ENCODE assay signal across 24 mouse cellular contexts in genomic region chr19:45727231-45727630, GRCm38 (mm10). TPM values are rescaled to one million over a fixed set of nuclear protein-coding genes. Genes with fewer than 3 reads are reported as not detected.
DNase-seq lines count a peak whose midpoint lies in the region; ATAC-seq lines count a peak whose summit lies in the region.
"Had no signal": no experiment of that assay in that cellular context is flagged by ENCODE, and none has a peak within 500 bp of the region (broad histone marks: within the 10 kb centered on the region; RNA-seq: fewer than 3 reads in every experiment).

No protein-coding gene starts in this region.

- H3K4me1 ChIP-seq in kidney, embryonic 14.5 days (ENCODE audit: control insufficient read depth, insufficient read depth, low read length) = peaks cover 14% of the 10 kb centered on the region; the same call in 1 of the 2 replicates
- peaks cover 37% of the 10 kb centered on the region for H3K4me1 ChIP-seq in limb, embryonic 10.5 days
- H3K4me1 ChIP-seq: heart, embryonic 12.5 days had no signal

- 0 out of 2 replicates have a peak, but pooled peaks have one; percentile 40 for ATAC-seq in kidney, embryonic 14.5 days (ENCODE audit: low FRiP score, low TSS enrichment)
- ATAC-seq: forebrain, embryonic 16.5 days; Patski had no signal

- no peaks in the 10 kb centered on the region for H3K9me3 ChIP-seq in kidney, embryonic 14.5 days (ENCODE audit: control insufficient read depth, low read length)
- no peaks in the 10 kb centered on the region for H3K9me3 ChIP-seq in limb, embryonic 10.5 days (replicated peaks)
- H3K9me3 ChIP-seq: embryonic facial prominence, embryonic 12.5 days; heart, embryonic 12.5 days; hindbrain, embryonic 10.5 days had no signal

- H3K27me3 ChIP-seq in kidney, embryonic 14.5 days (ENCODE audit: control insufficient read depth, insufficient read depth, low read length) = peaks cover 5% of the 10 kb centered on the region; the same call in 1 of the 2 replicates
- H3K27me3 ChIP-seq in limb, embryonic 10.5 days (ENCODE audit: low read depth, poor library complexity, severe bottlenecking) = peaks cover 54% of the 10 kb centered on the region

- WGBS in kidney, embryonic 14.5 days = 73% methylated on average over 10 of the region's 10 CpGs
- WGBS in limb, embryonic 10.5 days = 73% methylated on average over 10 of the region's 10 CpGs

- H3K4me3 ChIP-seq in kidney, embryonic 14.5 days (ENCODE audit: low read length) = no peak overlapping the region
- no peak overlapping the region for H3K4me3 ChIP-seq in limb, embryonic 10.5 days
- H3K4me3 ChIP-seq: embryonic facial prominence, embryonic 12.5 days; gastrocnemius, adult 2 months; heart, embryonic 12.5 days; hindbrain, embryonic 10.5 days had no signal

- DNase-seq in kidney, postnatal 14 days = no peak
- peak; percentile 40 for DNase-seq in ZHBTc4 (ENCODE audit: low read depth, low spot score)
- peak; percentile 73 for DNase-seq in thymus, postnatal 0 days (ENCODE audit: low spot score)
- peak; percentile 63 to 78 for DNase-seq in thymus, postnatal 36 days
- DNase-seq in left cerebral cortex, postnatal 25 days (ENCODE audit: low spot score in 2 of 2) = no peak
- DNase-seq in left cerebral cortex, adult 11 months (ENCODE audit: low spot score) = no peak
- DNase-seq in limb, embryonic 10.5 days (ENCODE audit: low spot score) = no peak
- DNase-seq: adrenal gland, adult 8-10 months; adrenal gland, postnatal 36 days; cerebellum, adult 2 months; cerebellum, postnatal 10 days; gastrocnemius, adult 2 months; gastrocnemius, postnatal 25 days had no signal

- no peak overlapping the region for H3K9ac ChIP-seq in kidney, embryonic 14.5 days (ENCODE audit: low read depth, low read length)
- H3K9ac ChIP-seq: embryonic facial prominence, embryonic 12.5 days; heart, embryonic 12.5 days; hindbrain, embryonic 14.5 days had no signal

- H3K36me3 ChIP-seq in kidney, embryonic 14.5 days (ENCODE audit: control insufficient read depth, insufficient read depth, low read length) = no peaks in the 10 kb centered on the region
- no peaks in the 10 kb centered on the region for H3K36me3 ChIP-seq in limb, embryonic 10.5 days
- H3K36me3 ChIP-seq: embryonic facial prominence, embryonic 12.5 days; heart, embryonic 12.5 days; hindbrain, embryonic 10.5 days had no signal

- no peak overlapping the region for H3K27ac ChIP-seq in kidney, embryonic 14.5 days (ENCODE audit: low read depth, low read length)
- H3K27ac ChIP-seq in limb, embryonic 10.5 days = no peak overlapping the region
- H3K27ac ChIP-seq: embryonic facial prominence, embryonic 12.5 days; gastrocnemius, adult 2 months; hindbrain, embryonic 10.5 days; hindbrain, embryonic 14.5 days had no signal

- intact Hi-C loops in left cerebral cortex, postnatal 25 days (cut with DNase I) = no loop called here

- H3K4me2 ChIP-seq in kidney, embryonic 14.5 days (replicated peaks; ENCODE audit: low read depth, low read length) = no peak overlapping the region
- H3K4me2 ChIP-seq: embryonic facial prominence, embryonic 12.5 days; heart, embryonic 12.5 days; hindbrain, embryonic 14.5 days had no signal

RNA-seq across cellular contexts. Expression of gene Fgf8, which starts 15.5 kb away (rescaled TPM):
- polyA plus RNA-seq in kidney, embryonic 14.5 days (2014; fragmentation: Nextera tagmentation; extraction: Ambion mirVana) = 25.1 and 29.3 TPM in 2 replicates
- 0.17 and 0.19 TPM in 2 replicates for polyA plus RNA-seq in thymus, postnatal 0 days (2015; fragmentation: Nextera tagmentation; extraction: Ambion mirVana)
- not detected for total RNA-seq in left cerebral cortex, postnatal 25 days (2021)
- polyA plus RNA-seq in limb, embryonic 10.5 days (2016; fragmentation: Nextera tagmentation; extraction: Ambion mirVana) = 78.5 and 105 TPM in 2 replicates
- total RNA-seq: adrenal gland, adult 8-10 months; adrenal gland, postnatal 36 days; gastrocnemius, adult 2 months; gastrocnemius, postnatal 25 days; granulocyte monocyte progenitor cell, adult 5-6 weeks; heart, adult 8-10 months; heart, postnatal 25 days; MEL had no signal
- polyA plus RNA-seq: cerebellum, adult 2 months; heart, embryonic 12.5 days had no signal

RNA-seq across cellular contexts. Expression of gene Npm3, which starts 22.2 kb away (rescaled TPM):
- polyA plus RNA-seq in kidney, embryonic 14.5 days (2014; fragmentation: Nextera tagmentation; extraction: Ambion mirVana) = 21.4 and 111 TPM in 2 replicates
- 27.4 and 34.1 TPM in 2 replicates for polyA plus RNA-seq in thymus, postnatal 0 days (2015; fragmentation: Nextera tagmentation; extraction: Ambion mirVana)
- total RNA-seq in left cerebral cortex, postnatal 25 days (2021) = 1 to 10 TPM; 7.1 to 7.4 TPM
- 13.3 and 14.9 TPM in 2 replicates for polyA plus RNA-seq in limb, embryonic 10.5 days (2016; fragmentation: Nextera tagmentation; extraction: Ambion mirVana)

RNA-seq across cellular contexts. Expression of gene Mgea5, which starts 56.4 kb away (rescaled TPM):
- polyA plus RNA-seq in kidney, embryonic 14.5 days (2014; fragmentation: Nextera tagmentation; extraction: Ambion mirVana) = 46.3 and 67.8 TPM in 2 replicates
- polyA plus RNA-seq in thymus, postnatal 0 days (2015; fragmentation: Nextera tagmentation; extraction: Ambion mirVana) = 61.0 and 90.5 TPM in 2 replicates
- total RNA-seq in left cerebral cortex, postnatal 25 days (2021) = 100 to 1,000 TPM; 159 to 160 TPM
- polyA plus RNA-seq in limb, embryonic 10.5 days (2016; fragmentation: Nextera tagmentation; extraction: Ambion mirVana) = 54.2 and 68.9 TPM in 2 replicates

Comparison
In these comparisons a context has a peak if more than half of its experiments do, and no peak if none do; other contexts are left out.
1. DNase-seq: peak in ZHBTc4 (single experiment), thymus, postnatal 0 days (single experiment) and thymus, postnatal 36 days (2 of 2); none in kidney, postnatal 14 days (single experiment), left cerebral cortex, postnatal 25 days (0 of 2), left cerebral cortex, adult 11 months (single experiment) and limb, embryonic 10.5 days (single experiment).
2. RNA of gene Fgf8, which starts 15.5 kb away (polyA plus RNA-seq): 78.5 to 105 TPM in limb, embryonic 10.5 days and 25.1 to 29.3 TPM in kidney, embryonic 14.5 days; 0.17 to 0.19 TPM in thymus, postnatal 0 days; every median in the first group is over 10 times any median in the second.